Mouse (Mus musculus) testis, postnatal 10 days (tissue): ENCODE data around the gene 4930402K13Rik.
A peak's percentile ranks its signal among the peaks of the same experiment; 100 is the strongest.
"Not testable (repeated sequence)": the region's sequence is repeated elsewhere in the genome, so short reads cannot be mapped to it uniquely, and the experiment has no call there.

ENCODE experiments used
- DNase-seq: peaks from one replicate; pipeline ENCODE4 v3.0.0; 2021; ENCODE audit warnings: low spot score

Gene 4930402K13Rik

DNA sequence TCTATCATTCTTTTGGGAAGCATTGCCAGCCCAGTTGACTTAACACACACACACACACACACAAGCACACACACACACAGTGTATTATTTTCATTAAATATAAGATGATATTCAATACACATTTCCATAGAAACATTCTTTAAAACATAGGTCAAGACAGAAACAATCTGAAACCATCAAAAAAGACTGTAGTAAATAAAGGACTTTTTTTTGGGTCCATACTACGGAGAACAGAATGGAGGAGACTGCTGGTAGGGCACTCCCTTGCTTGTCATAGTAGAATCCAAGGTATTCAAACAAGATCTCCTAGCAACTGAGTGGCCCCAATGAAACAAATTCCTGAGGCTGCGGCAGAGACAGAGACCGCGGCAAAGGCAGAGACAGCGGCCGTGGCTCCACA is at the start of gene 4930402K13Rik:
Gene 4930402K13Rik (plus strand): TSS at position 301 of the 400 bp plus-strand sequence.
- no peak for DNase-seq

DNA sequence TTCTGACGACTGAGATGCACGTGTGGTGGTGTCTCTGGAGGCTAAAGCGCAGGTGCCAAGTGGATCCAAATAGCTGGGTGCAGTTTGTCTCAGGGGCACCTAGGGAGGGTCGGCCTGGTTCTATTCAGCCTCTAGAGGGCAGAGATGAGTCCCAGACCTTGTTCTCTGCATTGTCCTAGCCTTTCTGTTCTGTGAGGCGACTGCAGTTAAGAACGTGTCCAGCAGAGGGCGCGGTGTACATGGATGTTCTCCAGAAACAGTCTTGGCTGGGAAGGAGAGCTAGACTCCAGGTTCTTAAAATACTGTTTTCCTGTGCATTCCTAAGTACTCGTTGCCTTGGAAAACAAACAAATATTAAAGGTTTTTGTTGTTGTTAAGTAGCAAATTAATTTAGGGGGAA is 43.4 kb upstream of the 4930402K13Rik start:
- DNase-seq: peak; percentile 78

DNA sequence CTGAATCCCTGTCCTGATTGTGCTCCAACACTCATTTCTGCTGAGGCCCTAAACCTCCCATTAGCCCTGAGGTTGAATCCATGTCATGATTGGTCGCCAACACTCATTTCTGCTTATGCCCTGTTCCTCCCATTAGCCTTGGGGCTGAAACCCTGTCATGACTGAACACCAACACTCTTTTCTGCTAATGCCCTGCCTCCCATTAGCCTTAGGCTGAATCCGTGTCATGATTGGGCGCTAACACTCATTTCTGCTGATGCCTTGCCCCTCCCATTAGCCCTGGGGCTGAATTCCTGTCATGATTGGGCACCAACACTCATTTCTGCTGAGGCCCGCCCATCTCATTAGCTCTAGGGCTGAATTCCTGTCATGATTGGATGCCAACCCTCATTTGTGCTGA is 42.3 kb upstream of the 4930402K13Rik start:
- no peak for DNase-seq

DNA sequence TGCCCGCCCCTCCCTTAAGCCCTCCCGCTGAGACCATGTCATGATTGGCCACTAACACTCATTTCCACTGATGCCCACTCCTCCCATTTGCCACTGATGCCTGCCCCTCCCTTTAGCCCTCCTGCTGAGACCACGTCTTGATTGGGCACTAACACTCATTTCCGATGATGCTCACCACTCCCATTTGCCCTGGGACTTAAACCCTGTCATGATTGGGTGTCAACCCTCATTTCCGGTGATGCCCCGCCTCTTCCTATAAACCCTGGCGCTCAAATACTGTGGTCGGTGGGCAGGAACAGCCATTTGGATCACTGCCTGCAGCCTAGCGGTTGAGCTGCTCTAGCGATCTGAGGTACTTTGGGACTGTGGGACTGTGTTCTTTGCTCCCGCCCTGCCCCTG is 41.6 kb upstream of the 4930402K13Rik start, which contains the start of gene Fthl17f:
Gene Fthl17f (plus strand): TSS at position 301 of the 400 bp plus-strand sequence.
- not testable (repeated sequence) for DNase-seq

DNA sequence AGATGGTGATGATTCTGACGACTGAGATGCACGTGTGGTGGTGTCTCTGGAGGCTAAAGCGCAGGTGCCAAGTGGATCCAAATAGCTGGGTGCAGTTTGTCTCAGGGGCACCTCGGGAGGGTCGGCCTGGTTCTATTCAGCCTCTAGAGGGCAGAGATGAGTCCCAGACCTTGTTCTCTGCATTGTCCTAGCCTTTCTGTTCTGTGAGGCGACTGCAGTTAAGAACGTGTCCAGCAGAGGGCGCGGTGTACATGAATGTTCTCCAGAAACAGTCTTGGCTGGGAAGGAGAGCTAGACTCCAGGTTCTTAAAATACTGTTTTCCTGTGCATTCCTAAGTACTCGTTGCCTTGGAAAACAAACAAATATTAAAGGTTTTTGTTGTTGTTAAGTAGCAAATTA is 26.7 kb upstream of the 4930402K13Rik start:
- DNase-seq: peak; percentile 85

DNA sequence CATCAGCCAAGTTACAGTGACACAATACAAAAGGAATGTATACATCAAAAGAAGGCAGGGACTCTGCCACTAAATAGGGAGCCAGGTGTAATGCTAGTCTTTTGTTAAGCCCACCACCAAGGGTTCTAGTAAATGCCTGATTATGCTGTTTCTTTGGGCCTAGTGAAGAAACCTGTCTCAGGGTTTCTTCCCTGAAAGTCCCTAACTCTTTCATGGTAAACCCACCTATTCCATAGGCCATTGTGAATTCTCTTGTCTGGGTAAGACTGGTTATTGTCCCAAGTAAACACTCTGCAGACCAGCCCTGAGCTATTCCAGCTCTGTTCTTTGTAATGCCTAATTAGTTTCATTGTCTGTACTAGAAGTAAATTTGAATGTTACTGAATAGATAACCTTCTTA is 9.3 kb upstream of the 4930402K13Rik start:
- not testable (repeated sequence) for DNase-seq

DNA sequence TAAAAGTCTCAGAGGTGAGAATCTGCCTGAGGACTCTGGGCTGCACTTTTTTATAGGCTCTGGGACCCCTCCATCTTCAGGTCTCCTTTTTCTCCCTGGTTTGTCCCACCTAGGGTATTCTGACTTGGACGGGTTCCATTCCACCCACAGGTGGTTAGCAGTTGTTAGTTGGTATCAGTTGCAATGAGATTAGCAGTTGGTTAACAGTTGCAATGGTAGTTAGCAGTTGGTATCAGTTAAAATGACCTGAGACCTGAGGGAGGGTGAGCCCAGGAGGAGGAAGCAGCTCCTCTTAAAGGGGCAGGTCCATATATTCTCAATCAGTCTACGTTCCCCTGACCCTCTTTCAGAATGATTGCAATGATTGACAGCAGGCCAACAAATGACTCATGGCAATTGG is 6.0 kb downstream of the 4930402K13Rik start:
- no peak for DNase-seq

DNA sequence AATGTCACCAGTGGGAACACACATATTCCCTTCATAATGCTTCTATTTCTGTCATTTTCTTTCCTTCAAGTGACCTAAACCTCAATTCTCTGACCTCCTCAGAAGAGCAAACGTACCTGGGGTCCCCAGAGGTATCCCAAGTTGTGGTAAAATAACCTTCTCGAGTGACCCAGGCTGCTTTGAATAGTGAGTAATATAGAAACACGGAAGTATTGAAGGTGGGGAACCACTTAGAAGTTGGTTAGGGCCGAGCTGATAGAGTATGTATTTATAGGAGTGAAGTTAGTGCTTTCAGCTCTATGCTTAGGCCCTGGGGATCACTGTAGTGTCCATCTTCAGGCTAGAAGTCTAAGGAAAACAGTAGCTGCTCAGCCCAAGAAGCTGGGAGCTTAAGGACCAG is 20.6 kb downstream of the 4930402K13Rik start:
- DNase-seq: no peak

DNA sequence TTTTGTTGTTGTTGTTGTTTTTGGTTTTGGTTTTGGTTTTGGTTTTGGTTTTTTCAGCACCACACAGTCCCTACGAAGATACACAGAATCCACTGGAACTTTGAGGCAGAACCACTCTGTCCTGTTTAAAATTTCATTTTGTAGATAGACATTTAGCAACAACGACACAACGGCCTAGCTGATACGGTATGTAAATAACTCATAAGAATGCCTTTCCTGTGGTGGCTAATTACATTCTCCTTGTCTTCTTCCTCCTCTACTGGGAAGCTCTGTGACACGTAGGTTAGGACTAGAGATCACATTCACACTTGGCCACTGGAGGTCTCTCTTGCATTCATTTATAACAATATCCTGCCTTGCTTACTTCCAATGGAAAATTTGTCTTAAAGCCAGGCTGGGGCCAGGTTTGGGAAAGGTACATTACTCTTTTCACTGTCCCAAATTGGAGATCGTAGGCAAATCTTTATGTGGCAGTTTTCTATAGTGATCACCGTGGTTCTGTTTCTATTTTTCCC is 24.0 kb downstream of the 4930402K13Rik start:
- DNase-seq: peak; percentile 39

DNA sequence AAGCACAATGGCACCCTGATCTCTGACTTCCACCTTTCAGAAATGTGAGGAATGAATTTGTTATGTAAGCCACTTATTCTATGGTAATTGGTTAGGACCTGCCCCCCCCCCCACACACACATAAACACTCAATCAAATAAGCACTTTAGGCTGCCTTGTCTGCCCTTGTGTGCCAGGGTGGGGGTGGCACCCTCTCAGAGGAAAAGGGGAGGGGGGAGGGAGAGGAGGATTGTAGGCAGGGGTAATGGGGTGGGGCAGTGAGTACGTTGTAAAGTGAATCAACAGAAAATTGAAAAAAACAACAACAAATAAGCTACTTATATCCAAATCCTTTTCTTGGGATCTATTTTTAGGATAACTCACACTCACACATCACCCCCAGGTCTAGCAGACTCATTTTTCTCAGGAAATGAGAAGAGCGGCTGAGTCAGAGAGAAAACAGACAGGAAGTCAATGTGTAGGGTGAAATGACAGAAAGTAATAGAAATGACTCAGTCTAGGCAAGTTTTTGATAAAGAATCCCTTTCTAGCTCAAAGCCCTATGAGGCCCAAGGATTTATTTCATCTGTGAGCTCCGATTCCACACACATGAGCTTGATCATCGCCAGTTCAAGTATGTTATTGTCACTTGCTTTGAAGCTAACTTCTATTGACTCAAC is 35.1 kb downstream of the 4930402K13Rik start:
- DNase-seq: no peak

DNA sequence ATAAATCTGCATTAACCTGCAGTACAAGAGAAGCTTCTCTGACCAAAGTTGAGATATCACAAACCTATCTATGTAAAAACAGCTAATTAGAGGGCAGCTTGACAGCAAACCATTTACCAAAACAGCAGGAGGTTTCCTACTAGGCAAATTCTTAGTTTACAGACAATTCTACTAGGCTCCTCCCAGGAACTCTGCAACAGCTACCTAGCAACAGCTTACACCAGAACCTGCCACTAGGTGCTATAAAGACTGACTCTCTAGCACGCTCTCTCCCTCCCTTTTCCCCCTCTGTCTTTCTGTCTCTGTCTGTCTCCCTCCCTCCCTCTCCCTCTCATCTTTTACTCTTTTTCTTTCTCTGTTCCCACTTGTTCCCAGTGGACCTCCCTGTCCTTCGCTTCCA is 38.3 kb downstream of the 4930402K13Rik start:
- no peak for DNase-seq
